Mouse (Mus musculus) heart, embryonic 11.5 days (tissue): ENCODE data around the gene Dapk1. TPM values are rescaled to one million over a fixed set of nuclear protein-coding genes. Genes with fewer than 3 reads are reported as not detected.
A peak's percentile ranks its signal among the peaks of the same experiment; 100 is the strongest.

ENCODE experiments used
- ATAC-seq: fragments of 200-750 bp; cut with Nextera tagmentation; replicated peaks from 2 replicates; pipeline ENCODE4 v1.8.0; 2017; ENCODE audit warnings: moderate library complexity; ENCODE audit not compliant: insufficient number of reproducible peaks, low FRiP score, low TSS enrichment
- H3K27ac ChIP-seq: fragments of 300-500 bp; sonication (generic); 2 replicates; pipeline ENCODE4 v1.5.1; 2014; ENCODE audit warnings: mild to moderate bottlenecking, low read depth, low read length
- H3K27me3 ChIP-seq: fragments of 300-500 bp; sonication (generic); 2 replicates; pipeline ENCODE4 v1.6.1; 2014; ENCODE audit warnings: mild to moderate bottlenecking, low read length, mixed read lengths; ENCODE audit not compliant: control insufficient read depth, insufficient read depth
- H3K36me3 ChIP-seq: fragments of 300-500 bp; sonication (generic); 2 replicates; pipeline ENCODE4 v1.6.1; 2014; ENCODE audit warnings: mild to moderate bottlenecking, low read length, moderate library complexity, mixed read lengths; ENCODE audit not compliant: control insufficient read depth, insufficient read depth
- H3K4me1 ChIP-seq: fragments of 300-500 bp; sonication (generic); 2 replicates; pipeline ENCODE4 v1.6.1; 2014; ENCODE audit warnings: low read length; ENCODE audit not compliant: control insufficient read depth, insufficient read depth
- H3K4me2 ChIP-seq: fragments of 300-500 bp; sonication (generic); 2 replicates; pipeline ENCODE4 v1.6.1; 2014; ENCODE audit warnings: mild to moderate bottlenecking, moderate library complexity
- H3K4me3 ChIP-seq: fragments of 300-500 bp; sonication (generic); 2 replicates; pipeline ENCODE4 v1.5.1; 2014; ENCODE audit warnings: low read depth, low read length
- H3K9ac ChIP-seq: fragments of 300-500 bp; sonication (generic); 2 replicates; pipeline ENCODE4 v1.6.1; 2014; ENCODE audit warnings: mild to moderate bottlenecking, low read depth, low read length, moderate library complexity
- H3K9me3 ChIP-seq: fragments of 300-500 bp; sonication (generic); replicated peaks from 2 replicates; pipeline ENCODE4 v1.6.1; 2016; ENCODE audit warnings: low read length; ENCODE audit not compliant: control insufficient read depth
- WGBS: fragments of 180-500 bp; shearing (Covaris S2); extraction: QIAGEN DNeasy Blood & Tissue Kit; methylation state at CpG from one replicate; pipeline ENCODE4 v1.1.7; 2014; ENCODE audit not compliant: insufficient replicate concordance; 5-methylcytosine and 5-hydroxymethylcytosine counted together
- polyA plus RNA-seq: library from polyadenylated mRNA; unstranded; fragments of >200 nt; fragmentation: Nextera tagmentation; extraction: Ambion mirVana; gene quantifications from 2 replicates; pipeline ENCODE4 v1.2.1, GENCODE M21; 2014

Dapk1 gene
- polyA plus RNA-seq, 1 experiment from 2014 or later, result 9.8 TPM

- Histone ChIP-seq H3K4me1 (peaks cover 8% of the 10 kb centered on the region), H3K27me3 (no peaks in the 10 kb centered on the region), H3K9me3 (no peaks in the 10 kb centered on the region), H3K9ac (no peak overlapping the region), H3K4me3 (no peak overlapping the region), H3K36me3 (no peaks in the 10 kb centered on the region), H3K4me2 (no peak overlapping the region), H3K27ac (no peak overlapping the region)
- ATAC-seq, result no peak
- WGBS, result 75% methylated on average over 8 of the region's 8 CpGs
Measured at GRCm38 (mm10) chr13:60662493-60663177, 60.9 kb downstream of the Dapk1 start.

DNA sequence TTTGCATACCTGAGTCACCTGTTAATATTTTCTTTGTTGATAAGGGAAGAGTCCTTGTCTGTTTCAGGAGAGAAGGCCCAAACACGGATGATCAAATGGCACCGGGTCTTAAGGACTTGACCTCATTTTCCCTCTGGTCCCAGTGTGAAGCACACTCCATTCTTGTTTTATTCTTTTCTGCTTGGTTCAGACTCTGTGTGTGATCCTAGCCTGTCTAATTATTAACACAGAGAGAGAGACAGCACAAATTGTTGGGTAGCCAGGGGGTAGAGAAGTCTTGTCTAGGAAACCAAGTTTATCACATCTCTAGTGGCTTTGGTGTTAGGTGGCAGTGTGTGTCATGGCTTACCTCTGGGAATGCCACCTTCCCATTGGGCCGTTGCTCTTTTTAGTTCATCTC lies 62.3 kb downstream of the Dapk1 start:
- Histone ChIP-seq H3K27me3 (no peaks in the 10 kb centered on the region), H3K27ac (no peak overlapping the region), H3K4me1 (peaks cover 8% of the 10 kb centered on the region), H3K4me2 (no peak overlapping the region), H3K9me3 (no peaks in the 10 kb centered on the region), H3K36me3 (no peaks in the 10 kb centered on the region), H3K4me3 (no peak overlapping the region), H3K9ac (no peak overlapping the region)
- 52% methylated on average over 3 of the region's 3 CpGs for WGBS
- no peak for ATAC-seq

- Histone ChIP-seq H3K27ac (no peak overlapping the region), H3K9me3 (no peaks in the 10 kb centered on the region), H3K9ac (no peak overlapping the region), H3K27me3 (no peaks in the 10 kb centered on the region), H3K4me1 (peaks cover 7% of the 10 kb centered on the region), H3K4me2 (no peak overlapping the region), H3K36me3 (no peaks in the 10 kb centered on the region; the same call in 1 of the 2 replicates), H3K4me3 (no peak overlapping the region)
- no peak for ATAC-seq
- 88% methylated on average over 10 of the region's 10 CpGs for WGBS
Measured at GRCm38 (mm10) chr13:60664816-60665215, 63.1 kb downstream of the Dapk1 start.

- no peaks in the 10 kb centered on the region for H3K27me3 ChIP-seq
Measured at GRCm38 (mm10) chr13:60665402-60665801, 63.7 kb downstream of the Dapk1 start.

DNA sequence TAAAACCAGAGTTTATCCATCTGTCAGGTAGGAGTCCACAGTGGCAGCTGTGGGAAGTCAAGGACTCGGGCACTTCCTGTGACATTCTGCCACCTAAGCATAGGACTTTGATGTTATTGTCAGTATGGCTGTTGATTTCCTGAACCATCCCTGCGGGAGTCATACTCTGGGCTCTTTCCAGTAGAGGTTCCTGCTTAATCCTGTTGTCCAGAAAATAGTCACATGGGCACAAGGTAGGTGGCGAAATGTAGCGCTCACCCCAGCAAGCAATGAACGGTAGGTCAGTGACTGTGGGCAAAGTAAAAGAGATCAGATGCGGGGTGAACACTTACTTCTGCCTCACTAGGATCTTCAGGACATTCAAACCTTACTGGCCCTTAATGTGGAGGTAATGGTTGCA lies 66.3 kb downstream of the Dapk1 start:
- no peak for ATAC-seq
- H3K36me3 ChIP-seq, result no peaks in the 10 kb centered on the region; the same call in 1 of the 2 replicates
- H3K9me3 ChIP-seq, result no peaks in the 10 kb centered on the region
- peaks cover 22% of the 10 kb centered on the region for H3K4me1 ChIP-seq
- no peak overlapping the region for H3K4me2 ChIP-seq
- no peak overlapping the region for H3K4me3 ChIP-seq
- no peaks in the 10 kb centered on the region for H3K27me3 ChIP-seq
- H3K9ac ChIP-seq, result no peak overlapping the region
- WGBS, result 72% methylated on average over 6 of the region's 6 CpGs
- H3K27ac ChIP-seq, result no peak overlapping the region

More at GRCm38 (mm10) chr13:60665402-60665801, 63.7 kb downstream of the Dapk1 start:
- Histone ChIP-seq H3K4me3 (no peak overlapping the region), H3K27ac (no peak overlapping the region), H3K4me2 (no peak overlapping the region), H3K36me3 (no peaks in the 10 kb centered on the region; the same call in 1 of the 2 replicates), H3K9ac (no peak overlapping the region), H3K4me1 (peaks cover 1% of the 10 kb centered on the region), H3K9me3 (no peaks in the 10 kb centered on the region)
- no peak for ATAC-seq
- 89% methylated on average over 4 of the region's 4 CpGs for WGBS

DNA sequence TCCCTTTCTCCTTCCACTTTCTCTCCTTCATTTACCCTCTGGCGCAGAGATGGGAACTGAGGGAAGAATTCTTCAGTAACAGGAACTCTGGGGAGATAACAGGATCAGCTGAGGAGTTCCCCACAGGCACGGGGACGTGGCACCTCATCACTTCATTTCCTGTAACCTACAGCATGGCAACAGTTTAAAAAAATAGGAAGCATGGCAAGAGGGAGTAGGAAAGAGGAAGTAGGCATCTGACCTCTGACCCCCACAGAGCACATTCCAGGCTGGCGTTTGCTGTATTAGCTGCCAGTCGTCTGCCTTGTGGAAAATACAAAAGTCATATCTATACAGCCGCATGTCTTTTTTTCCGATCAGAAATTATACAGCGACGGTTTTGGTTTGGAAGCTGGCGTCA lies 68.9 kb downstream of the Dapk1 start:
- Histone ChIP-seq H3K4me3 (no peak overlapping the region), H3K36me3 (no peaks in the 10 kb centered on the region; the same call in 1 of the 2 replicates), H3K4me2 (peak overlapping the region; percentile 34; the same call in 1 of the 2 replicates), H3K27ac (peak overlapping the region; percentile 16; the same call in 1 of the 2 replicates), H3K4me1 (peaks cover 37% of the 10 kb centered on the region), H3K9ac (no peak overlapping the region), H3K9me3 (no peaks in the 10 kb centered on the region), H3K27me3 (no peaks in the 10 kb centered on the region)
- WGBS, result 26% methylated on average over 10 of the region's 10 CpGs
- no peak for ATAC-seq

DNA sequence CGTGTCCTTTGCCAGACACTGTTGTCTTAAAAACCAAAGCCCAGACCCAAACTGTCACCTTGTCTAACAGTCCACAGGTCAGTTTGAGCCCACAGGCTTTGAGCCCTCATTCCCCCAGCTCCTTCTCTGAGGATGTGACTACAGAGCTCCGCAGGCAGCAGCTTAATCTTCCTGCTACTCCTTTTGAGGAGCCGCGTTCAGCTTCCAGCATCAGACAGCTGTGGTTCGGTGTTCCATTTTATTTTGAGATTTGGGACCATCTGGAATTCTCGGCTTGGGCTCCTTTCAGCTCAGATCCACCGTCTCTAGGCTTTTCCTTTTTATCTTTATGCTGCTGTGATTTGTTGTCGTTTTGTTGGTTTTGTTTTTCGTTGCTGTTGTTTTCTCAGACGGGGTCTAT lies 69.5 kb downstream of the Dapk1 start:
- WGBS, result 48% methylated on average over 10 of the region's 10 CpGs
- no peak for ATAC-seq
- H3K9ac ChIP-seq, result 0 out of 2 replicates have a peak overlapping the region, but pooled peaks have one; percentile 43
- H3K4me2 ChIP-seq, result no peak overlapping the region
- H3K27ac ChIP-seq, result peak overlapping the region; percentile 11; the same call in 1 of the 2 replicates
- no peak overlapping the region for H3K4me3 ChIP-seq
- H3K27me3 ChIP-seq, result no peaks in the 10 kb centered on the region
- no peaks in the 10 kb centered on the region; the same call in 1 of the 2 replicates for H3K36me3 ChIP-seq
- H3K9me3 ChIP-seq, result no peaks in the 10 kb centered on the region
- H3K4me1 ChIP-seq, result peaks cover 42% of the 10 kb centered on the region

GRCm38 (mm10) chr13:60672287-60672686 lies 70.5 kb downstream of the Dapk1 start:
- WGBS, result 33% methylated on average over 8 of the region's 8 CpGs
- Histone ChIP-seq H3K27me3 (no peaks in the 10 kb centered on the region), H3K36me3 (no peaks in the 10 kb centered on the region; the same call in 1 of the 2 replicates), H3K4me3 (no peak overlapping the region), H3K4me1 (peaks cover 42% of the 10 kb centered on the region), H3K9me3 (no peaks in the 10 kb centered on the region), H3K9ac (no peak overlapping the region), H3K4me2 (no peak overlapping the region), H3K27ac (no peak overlapping the region)
- no peak for ATAC-seq
